ENCODE assay signal across 8 mouse cellular contexts in the genomic region with DNA sequence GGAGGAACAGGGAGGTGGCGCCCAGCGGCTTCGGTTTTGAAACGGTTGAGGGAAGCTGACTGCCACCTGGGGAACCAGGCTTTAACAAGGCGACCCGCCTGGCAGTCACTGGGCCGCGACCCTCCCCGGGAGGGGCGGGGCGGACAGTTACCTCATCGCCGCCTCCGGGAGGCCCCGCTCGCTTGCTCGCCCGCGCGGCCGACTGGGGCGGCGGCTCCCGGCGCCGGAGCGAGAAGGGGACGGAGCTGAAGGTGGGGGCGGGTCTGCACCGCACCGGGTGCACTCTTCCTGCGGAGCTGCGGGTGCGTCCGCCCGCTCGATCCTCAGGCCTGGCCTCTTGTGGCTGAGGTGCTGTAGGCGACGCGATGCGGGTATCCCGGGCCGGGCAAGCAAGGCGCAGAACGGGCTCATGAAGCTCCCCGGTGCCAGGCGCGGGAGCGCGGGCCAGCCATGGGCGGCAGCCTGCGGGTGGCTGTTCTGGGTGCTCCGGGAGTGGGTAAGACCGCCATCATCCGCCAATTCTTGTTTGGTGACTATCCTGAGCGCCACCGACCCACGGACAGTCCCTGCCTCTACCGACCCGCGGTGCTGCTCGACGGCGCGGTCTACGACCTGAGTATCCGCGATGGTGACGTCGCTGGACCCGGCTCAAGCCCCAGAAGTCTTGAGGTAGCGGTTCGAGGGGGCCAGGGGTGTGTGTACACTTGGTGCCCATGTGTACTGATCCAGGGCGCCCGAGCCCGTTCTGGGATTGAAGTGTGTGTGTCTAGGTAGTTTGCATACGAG. TPM values are rescaled to one million over a fixed set of nuclear protein-coding genes. Genes with fewer than 3 reads are reported as not detected.
DNase-seq lines count a peak whose midpoint lies in the region; ATAC-seq and TF ChIP-seq lines count a peak whose summit lies in the region.

Rasl10a (plus strand) TSS at position 273 of the 786 bp plus-strand sequence.

- peaks cover 85% of the 10 kb centered on the region for H3K27me3 ChIP-seq in erythroblast, embryonic 14.5 days (ENCODE audit: control insufficient read depth)
- H3K27me3 ChIP-seq in heart, embryonic 16.5 days (ENCODE audit: control insufficient read depth, insufficient read depth, low read length): peaks cover 59% of the 10 kb centered on the region
- H3K27me3 ChIP-seq in liver, postnatal 0 days (ENCODE audit: insufficient read depth, low read length): peaks cover 74% of the 10 kb centered on the region

- no peak within 1 kb of the TSS for H3K27ac ChIP-seq in heart, embryonic 16.5 days (ENCODE audit: low read length)
- H3K27ac ChIP-seq in liver, postnatal 0 days (ENCODE audit: low read depth): no peak within 1 kb of the TSS

- WGBS in heart, embryonic 16.5 days: 2% methylated on average over 76 of the region's 77 CpGs
- WGBS in liver, postnatal 0 days (ENCODE audit: insufficient replicate concordance): 3% methylated on average over 69 of the region's 77 CpGs

- ATAC-seq in erythroblast, adult 5-6 weeks (replicated peaks; ENCODE audit: low FRiP score, poor library complexity, severe bottlenecking): no peak
- ATAC-seq in common myeloid progenitor, adult 5-6 weeks (replicated peaks; ENCODE audit: low read depth, poor library complexity, severe bottlenecking): 0 out of 2 replicates have a peak, but pooled peaks have one; percentile 2
- ATAC-seq in heart, embryonic 16.5 days (replicated peaks; ENCODE audit: extremely low read depth, insufficient read depth, low FRiP score): 0 out of 2 replicates have a peak, but pooled peaks have one; percentile 2
- ATAC-seq in liver, postnatal 0 days: no peak
- ATAC-seq in megakaryocyte progenitor cell, adult 5-6 weeks (replicated peaks; ENCODE audit: poor library complexity): no peak

- H3K4me2 ChIP-seq in heart, embryonic 16.5 days (ENCODE audit: low read depth, low read length): peak within 1 kb of the TSS; percentile 99
- H3K4me2 ChIP-seq in liver, postnatal 0 days (ENCODE audit: low read depth, low read length): peak within 1 kb of the TSS; percentile 82

- no peak for TF ChIP-seq CTCF in liver, postnatal 0 days (IDR thresholded peaks at IDR 0.05; ENCODE audit: low read depth)

- H3K9ac ChIP-seq in heart, embryonic 16.5 days (ENCODE audit: low read length): peak within 1 kb of the TSS; percentile 72
- peak within 1 kb of the TSS; percentile 47 for H3K9ac ChIP-seq in liver, postnatal 0 days (replicated peaks)

- H3K4me3 ChIP-seq in erythroblast, embryonic 14.5 days (replicated peaks): peak within 1 kb of the TSS; percentile 20
- H3K4me3 ChIP-seq in heart, embryonic 16.5 days (ENCODE audit: low read length): peak within 1 kb of the TSS; percentile 67
- H3K4me3 ChIP-seq in liver, postnatal 0 days (ENCODE audit: low read depth, low read length): peak within 1 kb of the TSS; percentile 50

- peaks cover 34% of the 10 kb centered on the region for H3K4me1 ChIP-seq in erythroblast, embryonic 14.5 days (ENCODE audit: control insufficient read depth)
- peaks cover 34% of the 10 kb centered on the region for H3K4me1 ChIP-seq in heart, embryonic 16.5 days (ENCODE audit: control insufficient read depth, insufficient read depth, low read length)
- H3K4me1 ChIP-seq in liver, postnatal 0 days (ENCODE audit: insufficient read depth): peaks cover 41% of the 10 kb centered on the region

- TF ChIP-seq EP300 in liver, postnatal 0 days (IDR thresholded peaks at IDR 0.05; ENCODE audit: low read depth): no peak

- peaks cover 25% of the 10 kb centered on the region for H3K9me3 ChIP-seq in erythroblast, embryonic 14.5 days (ENCODE audit: control insufficient read depth, low read length)
- H3K9me3 ChIP-seq in heart, embryonic 16.5 days (replicated peaks; ENCODE audit: control insufficient read depth, low read length): no peaks in the 10 kb centered on the region
- H3K9me3 ChIP-seq in liver, postnatal 0 days (ENCODE audit: low read length): no peaks in the 10 kb centered on the region

- peaks cover 5% of the 10 kb centered on the region for H3K36me3 ChIP-seq in erythroblast, embryonic 14.5 days (ENCODE audit: control insufficient read depth)
- no peaks in the 10 kb centered on the region for H3K36me3 ChIP-seq in heart, embryonic 16.5 days (ENCODE audit: control insufficient read depth, insufficient read depth)
- H3K36me3 ChIP-seq in liver, postnatal 0 days (replicated peaks; ENCODE audit: insufficient read depth, low read length): no peaks in the 10 kb centered on the region

- DNase-seq in kidney, postnatal 25 days: peak; percentile 58 to 82
- peak; percentile 64 for DNase-seq in liver, postnatal 0 days
- peak; percentile 52 for DNase-seq in retina, embryonic 14.5 days (ENCODE audit: low spot score)

RNA-seq across cellular contexts. Expression of gene Rasl10a, which starts in this region (rescaled TPM):
- not detected in 2 replicates for polyA plus RNA-seq in erythroblast, embryonic 14.5 days (2012)
- not detected in 2 replicates for total RNA-seq in erythroblast, adult 5-6 weeks (2015; ENCODE audit: low replicate concordance)
- not detected in 2 replicates for total RNA-seq in erythroblast, adult 5-6 weeks (2017; ENCODE audit: low replicate concordance)
- not detected in 2 replicates for total RNA-seq in common myeloid progenitor, adult 5-6 weeks (2017)
- polyA plus RNA-seq in heart, embryonic 16.5 days (2015; fragmentation: Nextera tagmentation; extraction: Ambion mirVana): 0.62 and 1.4 TPM in 2 replicates
- polyA plus RNA-seq in liver, postnatal 0 days (2015; fragmentation: Nextera tagmentation; extraction: Ambion mirVana): 0.58 and 0.66 TPM in 2 replicates
- not detected in 2 replicates for total RNA-seq in megakaryocyte progenitor cell, adult 5-6 weeks (2015)
- total RNA-seq in megakaryocyte progenitor cell, adult 5-6 weeks (2017): not detected in 2 replicates

Comparison
In these comparisons a context has a peak if more than half of its experiments do, and no peak if none do; other contexts are left out.
1. Peak in ATAC-seq in common myeloid progenitor, adult 5-6 weeks; RNA of the gene not detected or under 1 TPM.
2. Peak in DNase-seq, H3K4me3 ChIP-seq, H3K9ac ChIP-seq and H3K4me2 ChIP-seq in liver, postnatal 0 days; RNA of the gene not detected or under 1 TPM.